Mouse (Mus musculus) MEL (cell line): ENCODE data around the gene Cdk5. TPM values are rescaled to one million over a fixed set of nuclear protein-coding genes. Genes with fewer than 3 reads are reported as not detected.

Experiments used
- DNase-seq: peaks from one replicate; pipeline ENCODE4 v3.0.0; 2011; ENCODE audit warnings: low read depth, low spot score
- H3K27ac ChIP-seq: 2 replicates; pipeline ENCODE4 v1.5.1; 2012; ENCODE audit warnings: low read depth, mild to moderate bottlenecking, control low read depth, low read length, moderate library complexity; ENCODE audit not compliant: control insufficient read depth
- H3K27me3 ChIP-seq, 2 experiments: fragments of 150-350 bp in 1 of 2; sonication (generic) in 1 of 2; 2 replicates each; pipeline ENCODE4 v1.6.1; 2012; ENCODE audit warnings: low read length in 2 of 2, mild to moderate bottlenecking in 2 of 2, improper control_type of control experiment in 1 of 2, moderate library complexity in 1 of 2; ENCODE audit not compliant: insufficient read depth in 2 of 2, control insufficient read depth in 1 of 2
- H3K36me3 ChIP-seq, 2 experiments: 2 replicates each; pipeline ENCODE4 v1.6.1; 2012 to 2014; ENCODE audit warnings: low read length in 2 of 2, improper control_type of control experiment in 1 of 2, inconsistent platforms in 1 of 2, mild to moderate bottlenecking in 1 of 2; ENCODE audit not compliant: insufficient read depth in 2 of 2, control insufficient read depth in 1 of 2
- H3K4me1 ChIP-seq, 2 experiments: fragments of 150-350 bp in 1 of 2; sonication (generic) in 1 of 2; 2 replicates each; pipeline ENCODE4 v1.6.1; 2012; ENCODE audit warnings: low read length in 2 of 2, improper control_type of control experiment in 1 of 2, mild to moderate bottlenecking in 1 of 2; ENCODE audit not compliant: insufficient read depth in 2 of 2, control insufficient read depth in 1 of 2
- H3K4me3 ChIP-seq, 2 experiments: fragments of 150-350 bp in 1 of 2; sonication (generic) in 1 of 2; 2 replicates each; pipeline ENCODE4 v1.5.1; 2012; ENCODE audit warnings: low read depth in 2 of 2, low read length in 2 of 2, mild to moderate bottlenecking in 2 of 2, moderate library complexity in 2 of 2, control low read depth in 1 of 2, improper control_type of control experiment in 1 of 2; ENCODE audit not compliant: control insufficient read depth in 1 of 2, insufficient read depth in 1 of 2
- H3K79me2 ChIP-seq: 2 replicates; pipeline ENCODE4 v1.6.1; 2012; ENCODE audit warnings: mild to moderate bottlenecking, low read length, moderate library complexity; ENCODE audit not compliant: control insufficient read depth, poor library complexity, insufficient read depth
- H3K9ac ChIP-seq: 2 replicates; pipeline ENCODE4 v1.6.1; 2012; ENCODE audit warnings: low read depth, mild to moderate bottlenecking, control low read depth, low read length, moderate library complexity; ENCODE audit not compliant: control insufficient read depth, poor library complexity, severe bottlenecking
- H3K9me3 ChIP-seq: fragments of 150-350 bp; sonication (generic); replicated peaks from 2 replicates; pipeline ENCODE4 v1.6.1; 2012; ENCODE audit warnings: mild to moderate bottlenecking, low read length, improper control_type of control experiment, moderate library complexity; ENCODE audit not compliant: insufficient read depth
- ETS1 ChIP-seq: IDR thresholded peaks from 2 replicates; pipeline ENCODE4 v1.6.1; 2012; ENCODE audit warnings: low read depth, mild to moderate bottlenecking, inconsistent platforms, low read length, improper control_type of control experiment, moderate library complexity
- GABPA ChIP-seq: IDR thresholded peaks from 2 replicates; pipeline ENCODE4 v1.6.1; 2012; ENCODE audit warnings: low read depth, mild to moderate bottlenecking, inconsistent platforms, low read length, improper control_type of control experiment, moderate library complexity
- MAZ ChIP-seq: IDR thresholded peaks from 2 replicates; pipeline ENCODE4 v1.6.1; 2012; ENCODE audit warnings: low read depth, mild to moderate bottlenecking, inconsistent platforms, low read length, improper control_type of control experiment
- MEF2A ChIP-seq: IDR thresholded peaks from 2 replicates; pipeline ENCODE4 v1.6.1; 2014; ENCODE audit warnings: low read depth, mild to moderate bottlenecking, inconsistent platforms, low read length, improper control_type of control experiment; ENCODE audit not compliant: poor library complexity, insufficient replicate concordance, severe bottlenecking; ENCODE audit errors: extremely low read depth
- MXI1 ChIP-seq: IDR thresholded peaks from 2 replicates; pipeline ENCODE4 v1.6.1; 2011; ENCODE audit warnings: mild to moderate bottlenecking, low read depth, low read length, improper control_type of control experiment
- MYC ChIP-seq: IDR thresholded peaks from 2 replicates; pipeline ENCODE4 v1.6.1; 2011; ENCODE audit warnings: low read depth, mild to moderate bottlenecking, low read length, improper control_type of control experiment, moderate library complexity
- POLR2A ChIP-seq, 2 experiments: IDR thresholded peaks; 2 replicates each; pipeline ENCODE4 v1.6.1; 2011 to 2012; ENCODE audit warnings: low read length in 2 of 2, mild to moderate bottlenecking in 2 of 2, control low read depth in 1 of 2, improper control_type of control experiment in 1 of 2, low read depth in 1 of 2, moderate library complexity in 1 of 2; ENCODE audit not compliant: control insufficient read depth in 1 of 2, insufficient read depth in 1 of 2, poor library complexity in 1 of 2
- POLR2AphosphoS5 ChIP-seq: IDR thresholded peaks from 2 replicates; pipeline ENCODE4 v1.6.1; 2012; ENCODE audit warnings: low read depth, borderline replicate concordance, mild to moderate bottlenecking, inconsistent platforms, low read length, moderate library complexity, mixed read lengths
- SMC3 ChIP-seq: IDR thresholded peaks from 2 replicates; pipeline ENCODE4 v1.6.1; 2011; ENCODE audit warnings: low read depth, low read length, improper control_type of control experiment
- UBTF ChIP-seq: IDR thresholded peaks from 2 replicates; pipeline ENCODE4 v1.6.1; 2012; ENCODE audit warnings: low read depth, mild to moderate bottlenecking, inconsistent platforms, low read length, improper control_type of control experiment, moderate library complexity, borderline replicate concordance; ENCODE audit not compliant: insufficient read depth
- USF2 ChIP-seq, 2 experiments: IDR thresholded peaks; 2 replicates each; pipeline ENCODE4 v1.6.1; 2011 to 2012; ENCODE audit warnings: improper control_type of control experiment in 2 of 2, low read length in 2 of 2, borderline replicate concordance in 1 of 2, inconsistent platforms in 1 of 2, low read depth in 1 of 2, mild to moderate bottlenecking in 1 of 2; ENCODE audit not compliant: insufficient read depth in 1 of 2
- ZC3H11A ChIP-seq: IDR thresholded peaks from 2 replicates; pipeline ENCODE4 v1.6.1; 2012; ENCODE audit warnings: low read depth, mild to moderate bottlenecking, inconsistent platforms, low read length, improper control_type of control experiment
- ZNF384 ChIP-seq: IDR thresholded peaks from 2 replicates; pipeline ENCODE4 v1.6.1; 2012; ENCODE audit warnings: low read depth, mild to moderate bottlenecking, inconsistent platforms, low read length, improper control_type of control experiment
- polyA plus RNA-seq, 2 experiments: library from polyadenylated mRNA; stranded (reverse) in 1 of 2; unstranded in 1 of 2; fragments of >175 nt in 1 of 2; fragments of >200 nt in 1 of 2; gene quantifications; 2 replicates each; pipeline versions ENCODE4 v1.2.1 to v1.2.4; 2012; ENCODE audit warnings: low replicate concordance in 2 of 2, low read depth in 1 of 2; ENCODE audit not compliant: insufficient read length in 2 of 2, insufficient read depth in 1 of 2, missing spikeins in 1 of 2
- total RNA-seq: library from RNA; depleted of rRNA; stranded (reverse); fragments of 300-350 nt; gene quantifications from 2 replicates; pipeline ENCODE4 v1.2.3, GENCODE M21; 2012

Cdk5 gene
- total and polyA plus RNA-seq, 3 experiments, result 24.8 to 82.6 TPM; not detected in 1

GRCm38 (mm10) chr5:24374666-24375328, 48.5 kb downstream of the Cdk5 start (continued):
- no peak for TF ChIP-seq UBTF
- TF ChIP-seq POLR2AphosphoS5, result no peak
- peak; percentile 32; the same call in 1 of the 2 replicates for TF ChIP-seq ETS1
- TF ChIP-seq GABPA, result no peak
- TF ChIP-seq ZC3H11A, result no peak
- TF ChIP-seq POLR2A (IDR thresholded peaks at IDR 0.05; ENCODE audit: control insufficient read depth in 1 of 2, insufficient read depth in 1 of 2, low read depth in 1 of 2, low read length in 2 of 2, poor library complexity in 1 of 2), result no peak
- no peak for TF ChIP-seq MYC
- no peak for TF ChIP-seq MAZ
- TF ChIP-seq ZNF384, result no peak

DNA sequence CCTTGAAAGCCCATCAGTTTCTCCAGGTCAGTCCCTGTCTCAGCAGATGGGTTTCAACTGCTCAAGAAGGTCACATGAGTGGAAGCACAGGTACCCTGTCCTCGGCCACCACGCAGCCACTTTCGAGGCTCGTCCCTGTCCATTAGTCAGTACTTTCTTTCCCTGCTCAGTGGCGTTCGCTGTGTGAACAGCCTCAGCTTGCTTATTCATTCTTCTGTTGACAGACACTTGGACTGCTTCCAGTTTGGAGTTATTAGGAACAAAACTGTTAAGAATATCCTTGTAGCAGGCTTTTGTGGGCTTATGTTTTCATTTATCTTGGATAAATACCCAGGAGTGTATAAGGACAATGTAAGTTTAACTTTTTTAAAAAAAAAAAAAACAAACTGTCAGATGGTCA, 49.1 kb downstream of the Cdk5 start:
- Histone ChIP-seq H3K27me3 (no peaks in the 10 kb centered on the region), H3K9me3 (no peaks in the 10 kb centered on the region), H3K9ac (no peak overlapping the region; the same call in 1 of the 2 replicates), H3K4me1 (peaks cover 8 to 24% of the 10 kb centered on the region in 2 experiments), H3K4me3 (no peak overlapping the region), H3K79me2 (no peaks in the 10 kb centered on the region), H3K36me3 (peaks cover 0 to 14% of the 10 kb centered on the region in 2 experiments; a peak in 2 of 4 replicates), H3K27ac (no peak overlapping the region)
- no peak for TF ChIP-seq USF2 (IDR thresholded peaks at IDR 0.05; ENCODE audit: borderline replicate concordance in 1 of 2, insufficient read depth in 1 of 2, low read depth in 1 of 2, low read length in 2 of 2)
- peak; percentile 39; the same call in 1 of the 2 replicates for TF ChIP-seq ZNF384
- peak; percentile 46 for DNase-seq

DNA sequence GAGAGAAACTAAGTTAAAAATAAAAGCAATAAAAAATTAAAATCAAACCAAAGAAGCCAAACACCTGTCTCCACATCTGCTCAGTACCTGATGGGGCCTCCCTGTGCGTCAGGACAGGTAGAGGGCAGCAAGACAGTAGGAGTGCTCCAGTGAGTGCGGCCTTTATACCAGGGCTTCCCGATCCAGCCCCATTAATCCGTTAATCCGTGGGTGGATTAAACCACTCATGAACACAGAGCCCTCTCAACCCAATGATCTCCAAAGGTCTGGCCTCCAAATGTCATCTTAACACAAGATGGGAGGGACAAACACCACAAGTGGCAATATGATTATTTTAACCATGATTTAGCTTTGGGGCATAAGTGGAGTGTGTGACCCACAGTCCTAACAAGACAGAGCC, 49.5 kb downstream of the Cdk5 start:
- DNase-seq, result no peak
- no peaks in the 10 kb centered on the region for H3K27me3 ChIP-seq
- peaks cover 6 to 20% of the 10 kb centered on the region in 2 experiments for H3K4me1 ChIP-seq
- TF ChIP-seq MEF2A, result no peak
- no peak for TF ChIP-seq MXI1
- no peak for TF ChIP-seq SMC3
- no peak overlapping the region for H3K27ac ChIP-seq
- no peak overlapping the region for H3K4me3 ChIP-seq
- H3K9ac ChIP-seq, result no peak overlapping the region; the same call in 1 of the 2 replicates
- peaks cover 0 to 11% of the 10 kb centered on the region in 2 experiments; a peak in 2 of 4 replicates for H3K36me3 ChIP-seq
- H3K79me2 ChIP-seq, result no peaks in the 10 kb centered on the region
- H3K9me3 ChIP-seq, result no peaks in the 10 kb centered on the region
